Mouse (Mus musculus) heart, adult 2 months (tissue): ENCODE measurements around the gene Abr.

Experiments used
- CTCF ChIP-seq: fragments of 200-600 bp; IDR thresholded peaks from 2 replicates; pipeline ENCODE4 v1.8.1; 2022; ENCODE audit warnings: antibody characterized with exemption, mild to moderate bottlenecking, moderate library complexity
- POLR2A ChIP-seq: fragments of 200-500 bp; IDR thresholded peaks from 2 replicates; pipeline ENCODE4 v1.6.1; 2011; ENCODE audit warnings: mild to moderate bottlenecking, low read depth, low read length, control low read depth; ENCODE audit not compliant: insufficient read depth

DNA sequence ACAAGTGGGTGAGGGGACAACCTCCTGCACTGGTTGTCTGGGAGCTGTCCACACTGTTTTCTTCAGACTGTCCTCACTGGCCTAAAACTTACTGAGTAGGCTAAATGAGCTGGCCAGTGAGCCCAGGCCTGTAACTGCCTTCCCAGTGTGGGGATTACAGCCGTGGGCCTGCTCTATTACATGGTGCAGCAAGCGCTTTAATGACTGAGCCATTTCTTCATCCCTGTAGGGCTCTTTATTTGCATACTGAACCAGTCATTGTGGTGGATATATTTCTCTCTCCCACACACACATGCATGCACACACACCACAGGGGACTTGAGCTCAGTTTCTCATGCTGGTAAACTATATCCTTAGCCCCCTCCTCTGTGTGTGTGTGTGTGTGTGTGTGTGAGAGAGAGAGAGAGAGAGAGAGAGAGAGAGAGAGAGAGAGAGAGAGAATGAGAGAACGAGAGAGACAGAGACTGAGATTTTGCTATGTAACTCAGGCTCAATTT lies 30.8 kb upstream of the Abr start:
- TF ChIP-seq POLR2A (no peak), CTCF (no peak)
